Mouse (Mus musculus): ENCODE data around the gene Card10.

DNA sequence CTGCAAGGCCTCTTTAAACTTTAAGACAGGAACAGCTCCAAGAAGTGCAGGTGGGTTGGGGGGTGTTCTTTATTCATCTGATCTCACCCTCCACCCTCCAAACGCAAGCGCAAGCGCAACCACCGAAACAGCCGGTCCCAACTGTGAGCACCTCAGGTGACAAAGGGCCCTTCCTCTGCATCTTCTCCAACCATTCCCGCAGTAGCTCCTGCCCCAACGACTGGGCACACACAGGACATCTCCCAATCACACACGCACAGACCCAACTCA lies 5.8 kb downstream of the Card10 start:
- no peak for TF ChIP-seq POLR2A (IDR thresholded peaks at IDR 0.05; ENCODE audit: insufficient read depth, low read depth, low read length)
- no peak for TF ChIP-seq CTCF (IDR thresholded peaks at IDR 0.05; ENCODE audit: insufficient read depth, low read depth, low read length)
